Mouse (Mus musculus) cerebellum, postnatal 4 days (tissue): Measurements from ENCODE around the gene Stx18.

Experiments
- DNase-seq, 2 experiments: peaks; one replicate each; pipeline ENCODE4 v3.0.0; 2022; ENCODE audit warnings: low spot score in 2 of 2, mixed read lengths in 1 of 2

The Stx18 gene

GRCm38 (mm10) chr5:38136247-38136646 lies 97.7 kb downstream of the Stx18 start:
- no peak for DNase-seq

GRCm38 (mm10) chr5:38137163-38137562 lies 98.6 kb downstream of the Stx18 start:
- DNase-seq = no peak

DNA sequence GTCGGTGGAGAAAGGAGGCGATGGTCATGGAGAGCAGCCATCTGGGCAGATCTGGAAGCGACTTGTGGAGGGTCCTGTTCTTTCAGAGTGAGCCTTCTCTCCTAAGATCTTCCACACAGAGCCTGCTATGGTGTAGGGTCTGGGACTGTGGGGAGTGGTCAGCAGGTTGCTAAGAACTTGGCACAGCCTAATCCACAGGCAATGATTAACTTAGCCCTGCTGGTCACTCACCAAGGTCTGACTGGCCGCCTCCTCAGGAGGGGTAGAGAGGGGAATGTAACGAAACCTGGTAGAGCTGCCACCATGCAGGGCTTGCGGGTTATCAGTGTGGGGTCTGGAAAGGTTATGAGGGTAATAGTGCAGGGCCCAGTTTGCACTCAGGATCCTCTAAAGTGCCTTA lies 102.4 kb downstream of the Stx18 start:
- no peak for DNase-seq

DNA sequence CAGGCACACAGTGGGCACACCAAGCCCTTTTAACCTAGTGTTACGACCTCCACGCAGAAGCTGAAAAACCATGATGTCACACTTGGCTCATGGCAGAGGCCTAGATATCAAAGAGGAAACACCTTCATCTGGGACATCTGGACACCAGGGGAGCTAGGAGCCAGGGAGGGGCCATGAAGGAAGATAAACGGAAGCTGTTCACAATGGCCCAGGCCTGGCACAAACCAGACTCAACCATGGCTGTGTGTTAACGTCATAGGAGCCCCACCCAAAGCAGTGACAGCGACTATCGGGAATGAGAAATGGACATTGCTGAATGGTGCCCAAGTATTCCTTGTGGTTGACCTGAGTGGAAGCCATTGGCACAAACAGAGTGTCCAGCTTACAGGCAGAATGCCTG lies 108.0 kb downstream of the Stx18 start:
- DNase-seq = no peak

- no peak for DNase-seq
These were observed 112.7 kb downstream of the Stx18 start for GRCm38 (mm10) chr5:38151264-38151663.

DNA sequence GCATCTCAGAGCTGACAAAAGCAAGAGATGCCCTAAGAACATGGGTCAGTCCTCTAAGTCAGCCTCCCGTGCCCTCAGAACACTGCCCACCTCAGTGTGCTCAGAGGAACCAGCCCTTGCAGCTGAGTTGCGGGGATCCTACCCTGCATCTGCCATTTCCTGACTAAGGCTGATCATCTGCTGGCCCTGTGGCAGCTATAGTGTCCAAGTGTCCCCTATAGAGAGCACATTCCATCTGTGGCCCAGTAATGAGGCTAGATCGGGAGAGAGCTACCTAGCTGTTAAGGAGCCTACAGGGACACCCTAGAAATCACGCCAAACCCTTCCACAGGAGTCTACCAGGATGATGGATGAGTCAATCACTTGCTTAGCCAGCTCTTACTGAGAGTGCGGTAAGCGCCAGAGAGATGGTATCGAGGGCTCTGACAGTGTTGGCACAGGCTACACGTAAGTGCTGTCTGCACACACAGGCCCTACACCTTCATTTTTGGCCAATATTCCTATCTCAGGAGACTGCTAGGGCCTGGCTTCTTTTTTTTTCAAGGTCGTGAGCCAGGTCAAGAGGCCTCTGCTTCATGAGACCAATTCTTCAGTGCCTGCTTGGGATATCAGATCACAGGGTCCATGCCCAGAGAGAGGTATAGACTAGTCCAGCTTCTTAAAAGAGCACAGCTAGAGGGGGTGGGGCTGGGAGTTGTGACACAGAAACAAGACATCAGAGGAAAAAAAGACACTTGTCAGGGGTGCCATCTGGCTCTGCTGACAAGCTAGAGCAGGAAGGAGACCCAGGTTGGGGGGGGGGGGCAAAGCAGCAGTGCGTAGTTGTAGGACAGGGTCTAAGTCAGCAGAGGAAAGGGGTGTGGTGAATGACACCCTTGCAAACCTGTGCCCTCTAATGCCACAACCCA lies 113.9 kb downstream of the Stx18 start:
- no peak for DNase-seq

DNA sequence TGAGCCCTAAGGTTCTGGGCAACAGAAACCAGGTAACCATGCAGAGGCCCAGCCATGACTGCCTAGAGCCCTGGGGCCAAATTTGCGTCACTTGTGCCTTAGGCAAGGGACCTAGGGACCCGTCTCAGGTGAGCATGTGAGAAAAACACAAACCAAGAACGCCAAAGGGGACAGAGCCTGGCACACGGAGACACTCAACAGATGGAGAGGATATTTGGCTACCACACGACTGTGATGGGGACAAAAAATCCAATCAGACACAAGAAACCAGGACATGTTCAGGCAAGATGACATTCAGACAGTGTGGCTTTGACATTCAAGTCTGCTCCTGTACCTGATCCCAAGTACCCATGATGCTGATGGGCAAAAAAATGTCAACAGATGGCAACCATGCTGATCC lies 115.1 kb downstream of the Stx18 start:
- no peak for DNase-seq

- DNase-seq = no peak
These were observed 119.0 kb downstream of the Stx18 start for GRCm38 (mm10) chr5:38157481-38158020.

DNA sequence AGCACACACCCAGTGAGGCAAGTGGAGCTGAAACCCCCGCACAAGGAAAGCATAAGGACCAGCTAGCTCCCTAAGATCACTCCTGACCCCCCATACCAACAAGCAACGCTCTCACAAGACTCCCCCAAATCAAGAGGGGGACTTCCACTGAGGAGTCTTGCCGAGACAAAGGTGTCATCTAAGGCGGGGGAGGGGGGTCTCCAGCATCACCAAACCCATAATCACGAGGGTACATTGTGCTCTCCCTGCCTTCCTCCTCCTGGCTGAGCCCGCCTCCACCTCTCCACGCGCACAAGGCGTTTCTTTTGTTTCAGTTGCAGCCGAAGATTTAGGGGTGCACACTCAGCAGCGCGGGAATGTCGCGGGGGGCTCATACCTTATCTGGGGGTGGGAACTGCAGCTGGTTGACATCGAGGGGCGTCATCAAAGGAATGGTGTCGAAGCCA lies 120.0 kb downstream of the Stx18 start:
- DNase-seq = peak in 1 of 2 experiments; percentile 42

- DNase-seq = peak; percentile 65 to 84
These were observed 120.5 kb downstream of the Stx18 start for GRCm38 (mm10) chr5:38158947-38159633.

DNA sequence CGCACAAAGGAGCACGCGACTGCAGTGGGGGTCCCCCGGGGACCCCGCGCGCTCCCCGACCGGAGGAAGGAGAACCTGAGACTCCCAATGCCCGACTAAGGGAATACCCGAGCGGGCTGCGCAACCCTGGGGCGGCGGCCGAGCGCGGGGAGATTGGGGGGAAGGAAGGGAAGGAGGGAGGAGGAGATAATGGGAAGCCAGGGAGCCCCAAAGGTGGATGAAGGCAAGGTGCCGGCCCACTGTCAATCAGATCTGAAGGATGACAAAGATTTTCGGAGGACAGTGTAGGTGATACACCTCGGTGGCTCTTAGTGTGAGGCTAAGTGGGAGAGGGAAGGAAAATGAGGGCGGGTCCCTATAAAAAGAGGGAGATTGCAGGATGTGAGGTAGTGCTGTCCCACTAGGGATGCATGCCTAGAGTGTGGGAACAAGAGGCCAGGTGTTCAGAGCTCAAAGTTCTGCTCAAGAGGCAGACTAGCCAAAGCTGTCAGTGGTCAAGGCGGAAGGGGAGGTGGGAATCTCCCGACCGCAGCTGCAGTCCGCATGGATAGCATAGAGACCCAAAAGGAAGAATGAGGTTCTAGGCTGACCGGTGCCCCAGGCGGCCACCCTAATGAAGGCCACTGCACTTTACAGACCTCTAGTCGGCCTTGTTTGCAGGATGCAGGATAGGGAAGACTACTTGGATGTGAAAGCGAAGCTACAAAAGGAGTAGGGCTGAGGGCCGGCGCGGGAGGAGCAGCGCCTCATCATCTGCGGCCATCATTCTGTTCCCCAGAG lies 121.3 kb downstream of the Stx18 start, which contains the start of gene Nsg1:
Nsg1 (minus strand) TSS at position 274 of the 780 bp plus-strand sequence.
- DNase-seq = no peak

GRCm38 (mm10) chr5:38168497-38168896 lies 130.0 kb downstream of the Stx18 start:
- no peak for DNase-seq

GRCm38 (mm10) chr5:38173766-38174165 lies 135.2 kb downstream of the Stx18 start:
- DNase-seq = no peak

- no peak for DNase-seq
These were observed 135.8 kb downstream of the Stx18 start for GRCm38 (mm10) chr5:38174256-38174912.

GRCm38 (mm10) chr5:38184688-38185285 lies 146.2 kb downstream of the Stx18 start:
- DNase-seq = no peak

DNA sequence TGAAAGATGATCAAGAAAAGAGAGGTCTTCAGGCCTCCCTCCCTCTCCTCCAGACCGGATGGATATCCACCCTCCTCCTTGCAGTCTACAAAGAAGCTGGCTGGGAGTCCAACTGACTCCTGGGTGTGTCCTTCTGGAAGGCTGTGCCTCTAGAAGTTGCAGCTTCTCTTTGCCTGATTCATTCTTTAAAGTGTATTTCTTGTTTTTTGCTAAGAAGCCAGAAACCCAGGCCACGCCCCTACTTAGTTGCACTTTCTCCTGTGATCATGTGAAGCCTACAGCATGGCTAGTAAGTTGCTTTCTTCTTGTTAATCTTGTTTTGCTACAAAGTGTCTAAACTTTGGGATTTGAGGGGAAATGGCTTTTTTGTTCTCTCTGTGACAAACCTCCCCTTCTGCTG lies 148.5 kb downstream of the Stx18 start:
- DNase-seq = no peak
